Mouse (Mus musculus) limb, embryonic 11.5 days (tissue): ENCODE data around the gene Hipk2. TPM values are rescaled to one million over a fixed set of nuclear protein-coding genes. Genes with fewer than 3 reads are reported as not detected.

ENCODE experiments used
- ATAC-seq: fragments of 200-750 bp; cut with Nextera tagmentation; 2 replicates; pipeline ENCODE4 v1.8.0; 2017; ENCODE audit warnings: low read depth; ENCODE audit not compliant: insufficient number of reproducible peaks, low FRiP score, low TSS enrichment
- DNase-seq: peaks from one replicate; pipeline ENCODE4 v3.0.0-alpha.2; 2015; ENCODE audit warnings: low spot score
- H3K27ac ChIP-seq: fragments of 300-500 bp; sonication (generic); replicated peaks from 2 replicates; pipeline ENCODE4 v1.5.1; 2014; ENCODE audit warnings: low read depth, mild to moderate bottlenecking, low read length
- H3K27me3 ChIP-seq: fragments of 300-500 bp; sonication (generic); 2 replicates; pipeline ENCODE4 v1.6.1; 2014; ENCODE audit warnings: mild to moderate bottlenecking, low read length, mixed read lengths; ENCODE audit not compliant: control insufficient read depth, insufficient read depth
- H3K36me3 ChIP-seq: fragments of 300-500 bp; sonication (generic); 2 replicates; pipeline ENCODE4 v1.6.1; 2014; ENCODE audit warnings: mild to moderate bottlenecking, low read length, moderate library complexity, mixed read lengths; ENCODE audit not compliant: control insufficient read depth, insufficient read depth
- H3K4me1 ChIP-seq: fragments of 300-500 bp; sonication (generic); 2 replicates; pipeline ENCODE4 v1.6.1; 2014; ENCODE audit warnings: low read length, mixed read lengths; ENCODE audit not compliant: control insufficient read depth, insufficient read depth
- H3K4me2 ChIP-seq: fragments of 300-500 bp; sonication (generic); 2 replicates; pipeline ENCODE4 v1.6.1; 2014; ENCODE audit warnings: low read depth, mild to moderate bottlenecking, moderate library complexity; ENCODE audit not compliant: severe bottlenecking
- H3K4me3 ChIP-seq: fragments of 300-500 bp; sonication (generic); 2 replicates; pipeline ENCODE4 v1.5.1; 2014; ENCODE audit warnings: low read depth, low read length
- H3K9ac ChIP-seq: fragments of 300-500 bp; sonication (generic); 2 replicates; pipeline ENCODE4 v1.6.1; 2014; ENCODE audit warnings: mild to moderate bottlenecking, low read length
- H3K9me3 ChIP-seq: fragments of 300-500 bp; sonication (generic); 2 replicates; pipeline ENCODE4 v1.6.1; 2016; ENCODE audit warnings: low read length; ENCODE audit not compliant: control insufficient read depth
- WGBS: fragments of 180-500 bp; shearing (Covaris S2); extraction: QIAGEN DNeasy Blood & Tissue Kit; methylation state at CpG from one replicate; pipeline ENCODE4 v1.1.7; 2014; 5-methylcytosine and 5-hydroxymethylcytosine counted together
- polyA plus RNA-seq: library from polyadenylated mRNA; unstranded; fragments of >200 nt; fragmentation: Nextera tagmentation; extraction: Ambion mirVana; gene quantifications from 2 replicates; pipeline ENCODE4 v1.2.1, GENCODE M21; 2014

Gene Hipk2
- polyA plus RNA-seq, 1 experiment from 2014 or later, result 20.5 TPM

DNA sequence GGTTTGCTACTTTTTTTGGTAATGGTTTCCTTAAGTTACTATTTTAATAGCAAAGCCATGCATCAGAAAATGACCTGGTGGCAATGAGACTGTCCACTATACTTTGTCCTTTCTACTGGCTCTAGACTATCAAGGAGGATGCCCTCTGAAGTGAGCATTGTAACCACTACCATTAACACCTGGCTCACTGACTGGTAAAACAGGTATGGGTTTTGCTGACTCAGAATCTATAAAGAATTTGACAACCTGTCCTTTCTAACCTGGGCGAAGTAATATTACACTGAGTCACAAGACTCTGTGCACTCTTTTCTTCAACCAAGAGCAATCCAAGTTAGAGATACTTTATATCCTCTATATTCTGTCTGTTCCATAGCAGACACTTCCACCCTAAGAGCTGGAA, 7.0 kb downstream of the Hipk2 start:
- Histone ChIP-seq H3K36me3 (no peaks in the 10 kb centered on the region), H3K27me3 (no peaks in the 10 kb centered on the region), H3K4me2 (no peak overlapping the region), H3K4me1 (peaks cover 11% of the 10 kb centered on the region), H3K27ac (no peak overlapping the region), H3K9ac (no peak overlapping the region), H3K4me3 (no peak overlapping the region), H3K9me3 (no peaks in the 10 kb centered on the region)
- ATAC-seq (no peak), DNase-seq (no peak)
- WGBS, result 92% methylated on average over 1 of the region's 1 CpGs

GRCm38 (mm10) chr6:38867291-38867690, 8.7 kb downstream of the Hipk2 start:
- Histone ChIP-seq H3K4me1 (no peaks in the 10 kb centered on the region), H3K9me3 (no peaks in the 10 kb centered on the region), H3K36me3 (no peaks in the 10 kb centered on the region), H3K27me3 (no peaks in the 10 kb centered on the region), H3K27ac (no peak overlapping the region), H3K4me2 (no peak overlapping the region), H3K4me3 (no peak overlapping the region), H3K9ac (no peak overlapping the region)
- 42% methylated on average over 1 of the region's 1 CpGs for WGBS
- DNase-seq, result no peak
- ATAC-seq, result no peak

- no peak for ATAC-seq
Measured at GRCm38 (mm10) chr6:38866761-38867160, 9.2 kb downstream of the Hipk2 start.

DNA sequence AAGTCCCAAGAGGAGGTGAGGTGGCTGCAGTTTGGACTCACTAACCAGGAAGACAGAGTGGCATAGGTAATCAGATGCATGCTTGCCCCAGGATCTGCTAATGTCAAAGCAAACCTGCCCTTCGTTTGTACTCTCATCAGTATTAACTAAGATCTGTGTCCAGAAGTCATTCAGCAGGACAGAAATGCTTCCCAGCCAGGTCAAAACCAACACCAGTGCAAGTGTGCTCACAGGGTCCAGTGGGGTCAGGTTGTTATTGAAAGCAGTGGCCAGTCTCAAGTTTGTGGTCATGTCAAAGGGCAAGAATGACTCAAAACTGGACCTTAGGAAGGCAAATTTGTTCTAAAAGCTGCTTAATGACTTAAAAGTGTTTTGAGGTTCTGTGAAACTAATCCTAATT, 9.6 kb downstream of the Hipk2 start:
- DNase-seq (no peak), ATAC-seq (no peak)
- Histone ChIP-seq H3K36me3 (no peaks in the 10 kb centered on the region), H3K27me3 (no peaks in the 10 kb centered on the region), H3K9me3 (no peaks in the 10 kb centered on the region), H3K4me2 (no peak overlapping the region), H3K4me3 (no peak overlapping the region), H3K27ac (no peak overlapping the region), H3K9ac (no peak overlapping the region), H3K4me1 (no peaks in the 10 kb centered on the region)
- 77% methylated on average over 1 of the region's 1 CpGs for WGBS

More at GRCm38 (mm10) chr6:38866761-38867160, 9.2 kb downstream of the Hipk2 start:
- no peaks in the 10 kb centered on the region for H3K36me3 ChIP-seq
- H3K27me3 ChIP-seq, result no peaks in the 10 kb centered on the region
- H3K9me3 ChIP-seq, result no peaks in the 10 kb centered on the region
- 64% methylated on average over 2 of the region's 2 CpGs for WGBS
- no peak for DNase-seq
- H3K4me1 ChIP-seq, result no peaks in the 10 kb centered on the region
- H3K4me2 ChIP-seq, result no peak overlapping the region
- no peak overlapping the region for H3K9ac ChIP-seq
- no peak overlapping the region for H3K27ac ChIP-seq
- H3K4me3 ChIP-seq, result no peak overlapping the region

DNA sequence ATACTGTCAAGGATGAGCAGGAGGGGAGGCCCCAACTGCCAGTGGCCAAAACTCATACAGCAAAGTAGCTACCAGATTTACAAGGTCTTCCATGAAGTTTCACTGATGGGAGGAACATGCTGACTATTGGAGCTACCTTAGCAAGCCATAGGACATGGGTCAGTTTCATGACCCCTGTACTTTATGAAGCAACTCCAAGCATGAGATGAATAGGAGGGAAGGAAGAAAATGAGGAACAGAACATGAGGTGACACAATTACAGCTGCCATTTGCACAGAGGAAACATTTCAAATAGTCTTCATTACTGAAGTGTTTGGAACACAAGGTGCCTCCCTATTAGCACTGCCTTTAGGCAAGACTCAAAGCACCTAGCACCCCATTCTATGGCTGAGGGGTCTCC, 10.2 kb downstream of the Hipk2 start:
- Histone ChIP-seq H3K4me2 (no peak overlapping the region), H3K9me3 (no peaks in the 10 kb centered on the region), H3K27ac (no peak overlapping the region), H3K27me3 (no peaks in the 10 kb centered on the region), H3K4me1 (no peaks in the 10 kb centered on the region), H3K36me3 (no peaks in the 10 kb centered on the region), H3K4me3 (no peak overlapping the region), H3K9ac (no peak overlapping the region)
- no peak for DNase-seq
- ATAC-seq, result no peak

GRCm38 (mm10) chr6:38863595-38863994, 12.4 kb downstream of the Hipk2 start:
- no peak overlapping the region for H3K9ac ChIP-seq
- no peak for ATAC-seq
- no peaks in the 10 kb centered on the region for H3K9me3 ChIP-seq
- H3K27ac ChIP-seq, result no peak overlapping the region
- no peak for DNase-seq
- no peak overlapping the region for H3K4me3 ChIP-seq
- H3K4me2 ChIP-seq, result no peak overlapping the region
- H3K27me3 ChIP-seq, result no peaks in the 10 kb centered on the region
- H3K4me1 ChIP-seq, result no peaks in the 10 kb centered on the region
- H3K36me3 ChIP-seq, result no peaks in the 10 kb centered on the region
- WGBS, result 48% methylated on average over 3 of the region's 3 CpGs

DNA sequence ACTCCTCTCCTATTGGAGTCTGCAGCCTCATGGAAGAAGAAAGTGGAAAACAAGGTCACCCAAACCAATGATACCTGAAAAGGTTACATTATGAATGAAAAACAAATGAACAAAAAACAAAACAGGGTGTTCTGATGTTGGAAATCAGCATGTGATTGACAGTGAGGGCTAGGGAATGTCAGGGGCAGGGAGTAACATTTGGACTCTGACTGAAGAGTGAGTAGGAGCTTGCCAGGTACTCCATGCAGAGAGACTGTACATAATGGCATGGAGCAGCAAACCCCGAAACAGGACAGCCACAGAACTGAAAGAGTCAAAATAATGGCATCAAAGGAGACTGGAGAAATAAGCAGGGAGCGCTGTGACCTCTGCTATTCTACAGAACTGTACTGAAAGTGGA, 15.7 kb downstream of the Hipk2 start:
- no peak overlapping the region for H3K9ac ChIP-seq
- no peak overlapping the region for H3K4me2 ChIP-seq
- no peak overlapping the region for H3K27ac ChIP-seq
- no peaks in the 10 kb centered on the region for H3K9me3 ChIP-seq
- no peaks in the 10 kb centered on the region for H3K36me3 ChIP-seq
- no peaks in the 10 kb centered on the region; the same call in 1 of the 2 replicates for H3K4me1 ChIP-seq
- DNase-seq, result no peak
- 89% methylated on average over 2 of the region's 2 CpGs for WGBS
- no peak overlapping the region for H3K4me3 ChIP-seq
- H3K27me3 ChIP-seq, result no peaks in the 10 kb centered on the region
- ATAC-seq, result no peak

- no peak overlapping the region for H3K4me2 ChIP-seq
- no peak for DNase-seq
- WGBS, result 92% methylated on average over 1 of the region's 1 CpGs
- no peak overlapping the region for H3K27ac ChIP-seq
- no peaks in the 10 kb centered on the region for H3K27me3 ChIP-seq
- H3K9me3 ChIP-seq, result no peaks in the 10 kb centered on the region
- H3K4me3 ChIP-seq, result no peak overlapping the region
- H3K36me3 ChIP-seq, result no peaks in the 10 kb centered on the region
- no peaks in the 10 kb centered on the region; the same call in 1 of the 2 replicates for H3K4me1 ChIP-seq
- no peak for ATAC-seq
- H3K9ac ChIP-seq, result no peak overlapping the region
Measured at GRCm38 (mm10) chr6:38859819-38860218, 16.1 kb downstream of the Hipk2 start.

GRCm38 (mm10) chr6:38853561-38853992, 22.4 kb downstream of the Hipk2 start:
- Histone ChIP-seq H3K4me1 (peaks cover 9% of the 10 kb centered on the region), H3K9me3 (no peaks in the 10 kb centered on the region), H3K4me3 (no peak overlapping the region), H3K27me3 (no peaks in the 10 kb centered on the region), H3K27ac (no peak overlapping the region), H3K4me2 (no peak overlapping the region), H3K36me3 (no peaks in the 10 kb centered on the region), H3K9ac (no peak overlapping the region)
- no peak for DNase-seq
- 80% methylated on average over 5 of the region's 5 CpGs for WGBS
- no peak for ATAC-seq
